Mouse (Mus musculus) left cerebral cortex, adult 6 months (tissue): ENCODE measurements around the gene Smarcc1. TPM values are rescaled to one million over a fixed set of nuclear protein-coding genes. Genes with fewer than 3 reads are reported as not detected.

Source experiments
- long read RNA-seq, 2 experiments: library from polyadenylated mRNA; unstranded; transcript quantifications; one replicate each; pipeline ENCODE4 v2.0.0; 2019 to 2020
- polyA plus RNA-seq: library from polyadenylated mRNA; unstranded; fragments of <200 nt; fragmentation: Nextera tagmentation; gene quantifications from 2 replicates; pipeline ENCODE4 v1.2.3, GENCODE M21; 2021

Gene Smarcc1
- 19.9 and 38.7 TPM in 2 replicates for polyA plus RNA-seq
- long read RNA-seq, experiment 1, full-length matches to known transcripts, result 3 of 102 reads
- long read RNA-seq, experiment 1, partial matches to known transcripts, result 69 of 102 reads
- long read RNA-seq, experiment 1, other reads (novel, unspliced or antisense), result 30 of 102 reads
- long read RNA-seq, experiment 2, partial matches to known transcripts, result 20 of 30 reads
- long read RNA-seq, experiment 2, other reads (novel, unspliced or antisense), result 10 of 30 reads

DNA sequence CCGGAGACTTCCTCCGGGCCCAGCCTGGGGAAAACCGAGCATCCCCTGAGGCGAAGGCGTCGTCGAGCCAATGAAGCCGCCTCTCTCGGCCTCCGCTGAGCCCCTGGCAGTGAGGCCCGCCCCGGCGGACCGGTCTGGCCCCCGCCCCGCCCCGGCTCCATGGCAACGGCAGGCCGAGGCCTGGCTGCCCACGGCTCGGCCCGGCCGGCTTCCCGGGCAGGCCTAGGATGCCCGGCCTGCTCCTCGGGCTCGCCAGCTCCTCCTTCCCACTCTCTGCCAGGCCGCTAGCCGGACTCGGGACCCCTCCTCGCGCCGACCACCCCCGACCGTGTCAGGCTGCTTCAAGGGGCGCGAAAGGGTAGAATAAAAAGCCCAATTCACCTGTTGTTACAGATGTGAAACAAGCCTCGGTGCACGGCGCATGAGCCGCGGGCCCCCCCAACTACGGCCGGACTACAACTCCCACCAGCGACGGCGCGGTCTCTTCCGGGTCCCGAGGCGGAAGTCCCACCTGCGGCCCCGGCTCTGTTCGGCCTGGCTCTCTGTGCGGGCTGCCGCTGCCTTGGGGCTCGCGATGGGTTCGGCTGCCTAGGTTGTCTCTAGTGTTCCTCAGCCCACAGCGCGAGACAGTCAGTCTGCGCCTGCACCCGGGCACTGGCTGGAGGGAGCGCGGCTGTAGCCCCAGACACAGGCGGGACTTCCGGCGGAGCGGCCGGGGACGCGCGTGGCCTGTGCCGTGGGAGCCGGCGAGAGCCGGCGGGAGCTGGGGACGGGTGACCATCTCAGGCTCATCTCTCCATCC, at the start of gene Smarcc1:
Smarcc1 (plus strand) TSS at position 732 of the 802 bp plus-strand sequence.

DNA sequence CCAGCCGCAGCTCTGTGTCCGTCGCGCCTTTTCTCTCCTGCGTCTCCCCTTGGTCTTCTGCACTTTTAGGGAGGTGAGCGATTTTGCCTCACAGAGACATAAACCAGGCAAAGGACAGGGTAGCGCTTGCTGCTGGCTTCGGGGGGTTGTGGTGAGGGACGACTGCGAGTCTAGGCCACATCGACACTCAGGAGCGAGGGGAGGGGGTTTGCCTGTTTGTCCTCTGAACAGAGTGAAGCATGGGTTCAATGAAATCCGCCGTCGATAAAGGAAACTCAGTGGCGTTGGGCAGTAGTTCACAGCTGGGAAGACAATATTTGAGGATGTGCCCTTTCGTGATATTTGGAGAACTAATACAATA, 251 bp downstream of the Smarcc1 start, which contains the start of gene Dhx30:
Dhx30 (minus strand) TSS at position 52 of the 361 bp plus-strand sequence.

DNA sequence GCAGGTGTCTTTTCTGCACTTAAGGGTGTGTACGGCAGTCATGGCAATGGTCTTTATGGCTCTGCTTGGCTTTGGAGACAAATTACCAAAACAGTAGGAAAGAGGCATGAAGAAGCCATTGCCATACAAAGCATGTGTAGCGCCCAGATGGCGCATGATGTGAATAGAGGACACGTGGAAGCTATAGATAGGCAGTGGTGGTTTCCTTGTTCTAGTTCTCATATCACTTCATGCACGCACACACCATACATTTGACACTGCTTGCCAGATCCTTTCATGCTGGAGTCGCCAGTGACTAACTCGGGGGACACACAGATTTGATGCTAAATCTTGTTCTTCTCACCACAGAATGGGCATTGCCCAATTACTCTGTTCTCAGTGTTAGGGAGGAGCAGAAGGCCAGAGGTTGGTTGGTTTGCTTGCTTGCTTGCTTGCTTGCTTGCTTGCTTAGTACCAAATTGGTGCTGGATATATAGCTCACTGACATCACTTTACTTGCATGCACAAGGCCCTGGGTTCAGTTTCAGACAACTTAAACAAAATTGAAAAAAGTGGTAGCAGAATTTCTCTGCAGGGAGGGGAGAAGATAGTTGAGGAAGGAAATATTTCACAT, 125.8 kb downstream of the Smarcc1 start, which contains the start of gene Cspg5:
Cspg5 (plus strand) TSS at position 563 of the 613 bp plus-strand sequence.

Other genes with a start within 250 kb of the Smarcc1 start
- gene Cdc25a, start 242.1 kb upstream of the Smarcc1 start, polyA plus RNA-seq, result 1.9 and 2.7 TPM in 2 replicates
- gene Map4, start 186.2 kb upstream of the Smarcc1 start, polyA plus RNA-seq, result 227 and 259 TPM in 2 replicates
- gene Dhx30, start 122 bp downstream of the Smarcc1 start, polyA plus RNA-seq, result 93.8 and 139 TPM in 2 replicates
- 68.4 and 245 TPM in 2 replicates for gene Cspg5, start 126.1 kb downstream of the Smarcc1 start, polyA plus RNA-seq
- gene Elp6, start 187.5 kb downstream of the Smarcc1 start, polyA plus RNA-seq, result 16.6 and 23.0 TPM in 2 replicates
- 25.9 and 40.3 TPM in 2 replicates for gene Scap, start 215.6 kb downstream of the Smarcc1 start, polyA plus RNA-seq